In the genomic region with DNA sequence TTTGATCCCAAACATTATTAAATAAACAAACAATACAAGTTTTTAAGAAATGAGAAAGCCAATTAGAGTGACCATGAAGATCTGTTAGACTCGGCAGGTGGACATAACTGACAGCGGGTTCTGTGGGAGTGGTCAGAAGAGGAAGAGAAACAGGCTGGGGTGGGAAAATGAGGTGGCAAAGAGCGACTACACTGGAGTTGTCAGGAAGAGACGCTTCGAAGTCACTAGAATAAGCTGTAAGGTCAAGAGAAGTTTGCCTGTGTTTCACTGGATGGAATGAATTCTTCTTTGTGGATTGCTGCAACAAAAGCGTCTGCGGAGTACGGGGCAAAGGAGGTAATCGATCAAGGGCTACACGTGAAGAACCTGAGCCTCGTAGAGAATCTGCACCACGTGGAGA, we compare ENCODE assay signal across 23 mouse cellular contexts. TPM values are rescaled to one million over a fixed set of nuclear protein-coding genes. Genes with fewer than 3 reads are reported as not detected.
DNase-seq lines count a peak whose midpoint lies in the region; ATAC-seq and TF ChIP-seq lines count a peak whose summit lies in the region.
"Had no signal": no experiment of that assay in that cellular context is flagged by ENCODE, and none has a peak within 500 bp of the region (broad histone marks: within the 10 kb centered on the region; RNA-seq: fewer than 3 reads in every experiment).

No protein-coding gene starts in this region.

- 39% methylated on average over 12 of the region's 12 CpGs for WGBS in lung, embryonic 14.5 days
- 84% methylated on average over 12 of the region's 12 CpGs for WGBS in midbrain, embryonic 15.5 days
- 88% methylated on average over 12 of the region's 12 CpGs for whole genome bisulfite sequencing in midbrain, embryonic 10.5 days

- intact Hi-C loops in heart, postnatal 36 days (cut with DNase I), result loop anchor here (2.0 kb wide), 1 partner anchor 99 kb away; no protein-coding TSS in a partner anchor

- peak; percentile 83 for DNase-seq in heart, adult 11 months
- DNase-seq in heart, postnatal 36 days, result no peak
- peak; percentile 29 for DNase-seq in lung, embryonic 14.5 days
- no peak for DNase-seq in lung, postnatal 4 days
- DNase-seq in A20 (ENCODE audit: low read depth, low spot score) (peak; percentile 73), CH12.LX (ENCODE audit: extremely low read depth) (no peak)
- DNase-seq in midbrain, embryonic 10.5 days (ENCODE audit: low spot score), result no peak
- DNase-seq: adrenal gland, adult 2 months; adrenal gland, postnatal 10 days; adrenal gland, postnatal 25 days; B cell, adult 2 months; cerebellum, adult 11-12 months; cerebellum, adult 2 months; cerebellum, adult 9-10 months; cerebellum, postnatal 10 days; cerebellum, postnatal 25 days; forebrain, postnatal 0 days had no signal

- no peak overlapping the region for H3K4me3 ChIP-seq in lung, embryonic 14.5 days (ENCODE audit: low read depth, low read length)
- no peak overlapping the region for H3K4me3 ChIP-seq in CH12.LX (replicated peaks in 1 of 3; ENCODE audit: low read depth in 2 of 3, low read length in 2 of 3, poor library complexity in 1 of 3)
- H3K4me3 ChIP-seq in midbrain, embryonic 15.5 days, result no peak overlapping the region
- H3K4me3 ChIP-seq in midbrain, embryonic 10.5 days, result no peak overlapping the region
- H3K4me3 ChIP-seq: embryonic facial prominence, embryonic 10.5 days; embryonic facial prominence, embryonic 12.5 days; forebrain, embryonic 13.5 days; forebrain, embryonic 15.5 days had no signal

- no peak for TF ChIP-seq EP300 in CH12.LX (IDR thresholded peaks at IDR 0.05; ENCODE audit: low read length)

- no peak overlapping the region for H3K4me2 ChIP-seq in lung, embryonic 14.5 days
- no peak overlapping the region for H3K4me2 ChIP-seq in CH12.LX (ENCODE audit: insufficient read depth, low read depth, poor library complexity, severe bottlenecking)
- no peak overlapping the region for H3K4me2 ChIP-seq in midbrain, embryonic 15.5 days
- H3K4me2 ChIP-seq: embryonic facial prominence, embryonic 12.5 days; forebrain, embryonic 13.5 days; forebrain, embryonic 15.5 days had no signal

- no peaks in the 10 kb centered on the region for H3K79me2 ChIP-seq in CH12.LX (replicated peaks; ENCODE audit: control insufficient read depth, extremely low read depth, insufficient read depth, poor library complexity, severe bottlenecking)

- H3K36me3 ChIP-seq in lung, embryonic 14.5 days (ENCODE audit: insufficient read depth), result no peaks in the 10 kb centered on the region
- no peaks in the 10 kb centered on the region for H3K36me3 ChIP-seq in CH12.LX (replicated peaks in 1 of 2; ENCODE audit: control insufficient read depth in 1 of 2, insufficient read depth in 1 of 2, low read length in 1 of 2)
- H3K36me3 ChIP-seq in midbrain, embryonic 15.5 days (replicated peaks), result no peaks in the 10 kb centered on the region
- H3K36me3 ChIP-seq in midbrain, embryonic 10.5 days, result no peaks in the 10 kb centered on the region
- H3K36me3 ChIP-seq: embryonic facial prominence, embryonic 10.5 days; embryonic facial prominence, embryonic 12.5 days; forebrain, embryonic 15.5 days had no signal

- H3K27ac ChIP-seq in lung, embryonic 14.5 days (ENCODE audit: low read depth), result no peak overlapping the region
- no peak overlapping the region for H3K27ac ChIP-seq in CH12.LX (ENCODE audit: insufficient read depth, low read depth)
- no peak overlapping the region for H3K27ac ChIP-seq in midbrain, embryonic 15.5 days
- H3K27ac ChIP-seq in midbrain, embryonic 10.5 days (replicated peaks), result no peak overlapping the region
- H3K27ac ChIP-seq: embryonic facial prominence, embryonic 10.5 days; embryonic facial prominence, embryonic 12.5 days; forebrain, embryonic 13.5 days; forebrain, embryonic 15.5 days had no signal

- H3K9me3 ChIP-seq in lung, embryonic 14.5 days (ENCODE audit: low read depth, low read length), result no peaks in the 10 kb centered on the region
- no peaks in the 10 kb centered on the region for H3K9me3 ChIP-seq in CH12.LX (replicated peaks; ENCODE audit: low read length)
- H3K9me3 ChIP-seq in midbrain, embryonic 15.5 days, result no peaks in the 10 kb centered on the region
- no peaks in the 10 kb centered on the region for H3K9me3 ChIP-seq in midbrain, embryonic 10.5 days (replicated peaks)
- H3K9me3 ChIP-seq: embryonic facial prominence, embryonic 10.5 days; embryonic facial prominence, embryonic 12.5 days; forebrain, embryonic 13.5 days; forebrain, embryonic 15.5 days had no signal

- TF ChIP-seq RAD21 in CH12.LX (IDR thresholded peaks at IDR 0.05; ENCODE audit: low read depth, low read length), result no peak

- ATAC-seq in lung, embryonic 14.5 days (ENCODE audit: insufficient read depth), result no peak
- no peak for ATAC-seq in midbrain, embryonic 15.5 days (replicated peaks)
- ATAC-seq: CD4-positive, CD25-positive, alpha-beta regulatory T cell, adult 4 months; forebrain, embryonic 13.5 days; forebrain, embryonic 15.5 days; forebrain, postnatal 0 days had no signal

- H3K4me1 ChIP-seq in lung, embryonic 14.5 days (ENCODE audit: insufficient read depth), result peaks cover 14% of the 10 kb centered on the region; the same call in 1 of the 2 replicates
- H3K4me1 ChIP-seq in CH12.LX (ENCODE audit: control insufficient read depth in 1 of 2, insufficient read depth in 2 of 2), result peaks cover 26 to 83% of the 10 kb centered on the region in 2 experiments
- peaks cover 6% of the 10 kb centered on the region; the same call in 1 of the 2 replicates for H3K4me1 ChIP-seq in midbrain, embryonic 15.5 days
- peaks cover 38% of the 10 kb centered on the region for H3K4me1 ChIP-seq in midbrain, embryonic 10.5 days

- dilution Hi-C loops in CH12.LX (cut with MboI; ENCODE audit: extremely low pct_ligation_motif_present, extremely low pct_unique_long_range_greater_than_20kb, low sequenced_read_pairs), result no loop called here

- in situ Hi-C loops in CH12.LX (cut with MboI; ENCODE audit: low pct_ligation_motif_present, low pct_unique_long_range_greater_than_20kb, low sequenced_read_pairs), result loop anchor here (5.0 kb wide), 1 partner anchor 39 kb away; the partner anchor contains the start of gene Akap2

- no peak for TF ChIP-seq POLR2A in CH12.LX (IDR thresholded peaks at IDR 0.05; ENCODE audit: low read depth, low read length)

- no peaks in the 10 kb centered on the region for H3K27me3 ChIP-seq in lung, embryonic 14.5 days (ENCODE audit: insufficient read depth, low read length)
- H3K27me3 ChIP-seq in CH12.LX (replicated peaks), result no peaks in the 10 kb centered on the region
- H3K27me3 ChIP-seq in midbrain, embryonic 15.5 days (replicated peaks), result no peaks in the 10 kb centered on the region
- peaks cover 25% of the 10 kb centered on the region for H3K27me3 ChIP-seq in midbrain, embryonic 10.5 days (ENCODE audit: low read depth, poor library complexity, severe bottlenecking)
- H3K27me3 ChIP-seq: embryonic facial prominence, embryonic 12.5 days; forebrain, embryonic 13.5 days; forebrain, embryonic 15.5 days had no signal

- no peak for TF ChIP-seq CTCF in lung, embryonic 14.5 days (IDR thresholded peaks at IDR 0.05; ENCODE audit: low read depth)
- no peak for TF ChIP-seq CTCF in CH12.LX (conservative IDR thresholded peaks at IDR 0.05 in 1 of 2, IDR thresholded peaks at IDR 0.05 in 1 of 2; ENCODE audit: low read depth in 2 of 2, low read length in 2 of 2)

- no peak overlapping the region for H3K9ac ChIP-seq in lung, embryonic 14.5 days
- H3K9ac ChIP-seq in CH12.LX (ENCODE audit: insufficient read depth, low read depth), result no peak overlapping the region
- H3K9ac ChIP-seq in midbrain, embryonic 15.5 days, result no peak overlapping the region
- H3K9ac ChIP-seq: embryonic facial prominence, embryonic 12.5 days; forebrain, embryonic 13.5 days; forebrain, embryonic 15.5 days; forebrain, postnatal 0 days had no signal

TF ChIP-seq in CH12.LX, 34 proteins besides CTCF, POLR2A, EP300 and RAD21:
- TF ChIP-seq MAZ (IDR thresholded peaks at IDR 0.05; ENCODE audit: low read depth, low read length) (no peak), MAX (IDR thresholded peaks at IDR 0.05; ENCODE audit: low read length) (peak; percentile 68; the same call in 1 of the 2 replicates), IRF4 (IDR thresholded peaks at IDR 0.05; ENCODE audit: low read depth, low read length) (0 out of 2 replicates have a peak, but pooled peaks have one; percentile 12)

RNA-seq across cellular contexts. Expression of gene Akap2, which starts 39.5 kb away (rescaled TPM):
- total RNA-seq in heart, postnatal 36 days (2021), result 10 to 100 TPM; 89.4 to 95.7 TPM
- polyA plus RNA-seq in lung, embryonic 14.5 days (2014; fragmentation: Nextera tagmentation; extraction: Ambion mirVana), result 51.9 and 52.6 TPM in 2 replicates
- 0.17 and 0.25 TPM in 2 replicates for total RNA-seq in CH12.LX (2012; rRNA removed)
- total RNA-seq in CH12.LX (2014; rRNA removed), result 0.04 TPM in 1 of 2 replicates, not detected in the other
- 0.40 TPM in 1 of 2 replicates, not detected in the other for polyA plus RNA-seq in CH12.LX (2012; ENCODE audit: insufficient read length, low read depth)
- polyA plus RNA-seq in midbrain, embryonic 15.5 days (2015; fragmentation: Nextera tagmentation; extraction: Ambion mirVana), result 9.8 and 10.2 TPM in 2 replicates
- 22.2 and 26.3 TPM in 2 replicates for polyA plus RNA-seq in midbrain, embryonic 10.5 days (2016; fragmentation: Nextera tagmentation; extraction: Ambion mirVana)

Comparison
In these comparisons a context has a peak if more than half of its experiments do, and no peak if none do; other contexts are left out.
1. DNase-seq: peak in heart, adult 11 months (single experiment), lung, embryonic 14.5 days (single experiment) and A20 (single experiment); none in heart, postnatal 36 days (0 of 2), lung, postnatal 4 days (0 of 2), CH12.LX (single experiment) and midbrain, embryonic 10.5 days (single experiment).